Mouse (Mus musculus): ENCODE results near the gene Top3a.
A peak's percentile ranks its signal among the peaks of the same experiment; 100 is the strongest.

Top3a gene

GRCm38 (mm10) chr11:60712040-60712439, 65.1 kb downstream of the Top3a start:
- no peak for DNase-seq (ENCODE audit: low spot score in 2 of 2)

GRCm38 (mm10) chr11:60711218-60711617, 65.9 kb downstream of the Top3a start:
- no peak for DNase-seq (ENCODE audit: low spot score in 2 of 2)

- DNase-seq (ENCODE audit: low spot score in 2 of 2) = peak in 1 of 2 experiments; percentile 0
These were observed 67.4 kb downstream of the Top3a start for GRCm38 (mm10) chr11:60709481-60710465.

- DNase-seq (ENCODE audit: low spot score in 2 of 2) = no peak
These were observed 68.5 kb downstream of the Top3a start for GRCm38 (mm10) chr11:60708631-60709030.

- peak; percentile 90 to 94 for DNase-seq (ENCODE audit: low spot score in 2 of 2)
These were observed 69.5 kb downstream of the Top3a start for GRCm38 (mm10) chr11:60707672-60708071.

- DNase-seq (ENCODE audit: low spot score in 2 of 2) = peak in 1 of 2 experiments; percentile 1
These were observed 70.3 kb downstream of the Top3a start for GRCm38 (mm10) chr11:60706696-60707480.

GRCm38 (mm10) chr11:60706076-60706475, 71.1 kb downstream of the Top3a start:
- no peak for DNase-seq (ENCODE audit: low spot score in 2 of 2)

- no peak for DNase-seq (ENCODE audit: low spot score in 2 of 2)
These were observed 71.9 kb downstream of the Top3a start for GRCm38 (mm10) chr11:60705255-60705654.

GRCm38 (mm10) chr11:60704023-60704880, 72.9 kb downstream of the Top3a start:
- peak in 1 of 2 experiments; percentile 0 for DNase-seq (ENCODE audit: low spot score in 2 of 2)

GRCm38 (mm10) chr11:60703131-60703530, 74.0 kb downstream of the Top3a start:
- peak in 1 of 2 experiments; percentile 28 for DNase-seq (ENCODE audit: low spot score in 2 of 2)

GRCm38 (mm10) chr11:60701611-60702010, 75.6 kb downstream of the Top3a start:
- peak in 1 of 2 experiments; percentile 0 for DNase-seq (ENCODE audit: low spot score in 2 of 2)

GRCm38 (mm10) chr11:60700320-60701185, 76.6 kb downstream of the Top3a start:
- peak in 1 of 2 experiments; percentile 0 for DNase-seq (ENCODE audit: low spot score in 2 of 2)

- DNase-seq (ENCODE audit: low spot score in 2 of 2) = peak; percentile 75 to 84
These were observed 77.6 kb downstream of the Top3a start, which contains the start of gene Llgl1 for GRCm38 (mm10) chr11:60699524-60700075. TSS of gene Llgl1 (plus strand) at chr11:60699723.

GRCm38 (mm10) chr11:60698806-60699523, 78.2 kb downstream of the Top3a start:
- DNase-seq (ENCODE audit: low spot score in 2 of 2) = peak; percentile 50 to 79

- DNase-seq (ENCODE audit: low spot score in 2 of 2) = no peak
These were observed 79.6 kb downstream of the Top3a start for GRCm38 (mm10) chr11:60697561-60697960.

- no peak for DNase-seq (ENCODE audit: low spot score in 2 of 2)
These were observed 81.0 kb downstream of the Top3a start for GRCm38 (mm10) chr11:60696165-60696564.

Data from urinary bladder, postnatal 36 days (tissue).